Mouse (Mus musculus) neural tube, embryonic 11.5 days (tissue): Measurements from ENCODE around the gene Akap12. TPM values are rescaled to one million over a fixed set of nuclear protein-coding genes. Genes with fewer than 3 reads are reported as not detected.

ENCODE experiments used
- ATAC-seq: fragments of 200-750 bp; cut with Nextera tagmentation; 2 replicates; pipeline ENCODE4 v1.8.0; 2017; ENCODE audit warnings: moderate number of reproducible peaks, mild to moderate bottlenecking, moderate TSS enrichment, moderate library complexity; ENCODE audit not compliant: insufficient read depth, low FRiP score, low TSS enrichment
- DNase-seq: peaks from one replicate; pipeline ENCODE4 v3.0.0-alpha.2; 2015; ENCODE audit warnings: low spot score
- H3K27ac ChIP-seq: fragments of 300-500 bp; sonication (generic); 2 replicates; pipeline ENCODE4 v1.5.1; 2014; ENCODE audit warnings: low read depth, mild to moderate bottlenecking, low read length
- H3K27me3 ChIP-seq: fragments of 300-500 bp; sonication (generic); 2 replicates; pipeline ENCODE4 v1.6.1; 2014; ENCODE audit warnings: mild to moderate bottlenecking, low read length, mixed read lengths; ENCODE audit not compliant: control insufficient read depth, insufficient read depth
- H3K36me3 ChIP-seq: fragments of 300-500 bp; sonication (generic); 2 replicates; pipeline ENCODE4 v1.6.1; 2014; ENCODE audit warnings: mild to moderate bottlenecking, low read length, moderate library complexity, mixed read lengths; ENCODE audit not compliant: control insufficient read depth, insufficient read depth
- H3K4me1 ChIP-seq: fragments of 300-500 bp; sonication (generic); 2 replicates; pipeline ENCODE4 v1.6.1; 2014; ENCODE audit warnings: low read length, mixed read lengths; ENCODE audit not compliant: control insufficient read depth, insufficient read depth
- H3K4me2 ChIP-seq: fragments of 300-500 bp; sonication (generic); 2 replicates; pipeline ENCODE4 v1.6.1; 2014; ENCODE audit warnings: low read depth, mild to moderate bottlenecking, moderate library complexity
- H3K4me3 ChIP-seq: fragments of 300-500 bp; sonication (generic); 2 replicates; pipeline ENCODE4 v1.5.1; 2014; ENCODE audit warnings: low read depth, low read length
- H3K9ac ChIP-seq: fragments of 300-500 bp; sonication (generic); 2 replicates; pipeline ENCODE4 v1.6.1; 2014; ENCODE audit warnings: mild to moderate bottlenecking, low read length
- H3K9me3 ChIP-seq: fragments of 300-500 bp; sonication (generic); 2 replicates; pipeline ENCODE4 v1.6.1; 2016; ENCODE audit warnings: low read length; ENCODE audit not compliant: control insufficient read depth
- WGBS: fragments of 180-500 bp; shearing (Covaris S2); extraction: QIAGEN DNeasy Blood & Tissue Kit; methylation state at CpG from one replicate; pipeline ENCODE4 v1.1.7; 2014; 5-methylcytosine and 5-hydroxymethylcytosine counted together
- polyA plus RNA-seq: library from polyadenylated mRNA; unstranded; fragments of >200 nt; fragmentation: Nextera tagmentation; extraction: Ambion mirVana; gene quantifications from 2 replicates; pipeline ENCODE4 v1.2.1, GENCODE M21; 2014

Akap12 gene
- polyA plus RNA-seq, 1 experiment from 2014 or later: 74.4 TPM

GRCm38 (mm10) chr10:4376461-4376860 lies 110.3 kb downstream of the Akap12 start:
- whole genome bisulfite sequencing: 71% methylated on average over 7 of the region's 7 CpGs
- Histone ChIP-seq H3K9ac (no peak overlapping the region), H3K4me1 (no peaks in the 10 kb centered on the region), H3K9me3 (no peaks in the 10 kb centered on the region), H3K36me3 (peaks cover 4% of the 10 kb centered on the region), H3K4me2 (no peak overlapping the region), H3K27ac (no peak overlapping the region), H3K27me3 (no peaks in the 10 kb centered on the region), H3K4me3 (no peak overlapping the region)
- no peak for ATAC-seq
- DNase-seq: no peak

GRCm38 (mm10) chr10:4376931-4377330 lies 110.8 kb downstream of the Akap12 start:
- no peak for DNase-seq
- H3K9ac ChIP-seq: no peak overlapping the region
- WGBS: 87% methylated on average over 7 of the region's 7 CpGs
- no peaks in the 10 kb centered on the region for H3K27me3 ChIP-seq
- no peaks in the 10 kb centered on the region for H3K9me3 ChIP-seq
- H3K4me2 ChIP-seq: no peak overlapping the region
- H3K27ac ChIP-seq: no peak overlapping the region
- no peak overlapping the region for H3K4me3 ChIP-seq
- H3K4me1 ChIP-seq: no peaks in the 10 kb centered on the region
- peaks cover 3% of the 10 kb centered on the region; the same call in 1 of the 2 replicates for H3K36me3 ChIP-seq
- no peak for ATAC-seq

GRCm38 (mm10) chr10:4380748-4381147 lies 114.6 kb downstream of the Akap12 start:
- H3K27me3 ChIP-seq: no peaks in the 10 kb centered on the region
- WGBS: 88% methylated on average over 5 of the region's 5 CpGs
- H3K36me3 ChIP-seq: no peaks in the 10 kb centered on the region
- H3K4me1 ChIP-seq: no peaks in the 10 kb centered on the region
- DNase-seq (no peak), ATAC-seq (no peak)
- no peak overlapping the region for H3K4me2 ChIP-seq
- H3K9ac ChIP-seq: no peak overlapping the region
- H3K4me3 ChIP-seq: no peak overlapping the region
- no peaks in the 10 kb centered on the region for H3K9me3 ChIP-seq
- H3K27ac ChIP-seq: no peak overlapping the region

GRCm38 (mm10) chr10:4384244-4384643 lies 118.1 kb downstream of the Akap12 start:
- WGBS: 91% methylated on average over 7 of the region's 7 CpGs
- no peak overlapping the region for H3K27ac ChIP-seq

GRCm38 (mm10) chr10:4386609-4387591 lies 120.7 kb downstream of the Akap12 start:
- ATAC-seq: peak; percentile 90
- H3K9ac ChIP-seq: peak overlapping the region; percentile 98
- H3K4me3 ChIP-seq: peak overlapping the region; percentile 100
- peak; percentile 99 for DNase-seq
- H3K27me3 ChIP-seq: no peaks in the 10 kb centered on the region
- no peaks in the 10 kb centered on the region for H3K36me3 ChIP-seq
- H3K4me1 ChIP-seq: peaks cover 17% of the 10 kb centered on the region
- H3K4me2 ChIP-seq: peak overlapping the region; percentile 91
- H3K9me3 ChIP-seq: no peaks in the 10 kb centered on the region
- 0% methylated on average over 29 of the region's 133 CpGs for WGBS
- peak overlapping the region; percentile 99 for H3K27ac ChIP-seq

More at GRCm38 (mm10) chr10:4384244-4384643, 118.1 kb downstream of the Akap12 start:
- peaks cover 7% of the 10 kb centered on the region for H3K4me1 ChIP-seq
- H3K4me3 ChIP-seq: no peak overlapping the region
- DNase-seq (no peak), ATAC-seq (no peak)
- no peaks in the 10 kb centered on the region for H3K9me3 ChIP-seq
- no peaks in the 10 kb centered on the region for H3K27me3 ChIP-seq
- H3K36me3 ChIP-seq: no peaks in the 10 kb centered on the region
- no peak overlapping the region for H3K4me2 ChIP-seq
- no peak overlapping the region for H3K9ac ChIP-seq

- H3K4me1 ChIP-seq: peaks cover 17% of the 10 kb centered on the region
- no peaks in the 10 kb centered on the region for H3K27me3 ChIP-seq
- H3K4me3 ChIP-seq: peak within 1 kb of the TSS; percentile 100
- 0 out of 2 replicates have a peak, but pooled peaks cover under 1% of the 10 kb centered on the region for H3K36me3 ChIP-seq
- peak within 1 kb of the TSS; percentile 91 for H3K4me2 ChIP-seq
- H3K27ac ChIP-seq: peak within 1 kb of the TSS; percentile 99
- 0% methylated on average over 30 of the region's 87 CpGs for WGBS
- no peaks in the 10 kb centered on the region for H3K9me3 ChIP-seq
- DNase-seq (peak; percentile 81), ATAC-seq (peak; percentile 5; the same call in 1 of the 2 replicates)
- peak within 1 kb of the TSS; percentile 98 for H3K9ac ChIP-seq
These were observed 121.7 kb downstream of the Akap12 start, which contains the start of gene Zbtb2 for GRCm38 (mm10) chr10:4387701-4388383. TSS of gene Zbtb2 (minus strand) at chr10:4388108.

- Histone ChIP-seq H3K9ac (peak overlapping the region; percentile 98), H3K4me1 (peaks cover 17% of the 10 kb centered on the region), H3K4me3 (peak overlapping the region; percentile 100), H3K36me3 (0 out of 2 replicates have a peak, but pooled peaks cover 3% of the 10 kb centered on the region), H3K9me3 (no peaks in the 10 kb centered on the region), H3K4me2 (peak overlapping the region; percentile 91), H3K27me3 (no peaks in the 10 kb centered on the region), H3K27ac (peak overlapping the region; percentile 99)
- ATAC-seq: no peak
- DNase-seq: peak; percentile 34
- WGBS: 1% methylated on average over 19 of the region's 19 CpGs
These were observed 122.2 kb downstream of the Akap12 start for GRCm38 (mm10) chr10:4388384-4388745.

- Histone ChIP-seq H3K4me3 (peak overlapping the region; percentile 100), H3K9me3 (no peaks in the 10 kb centered on the region), H3K4me2 (peak overlapping the region; percentile 91), H3K27me3 (no peaks in the 10 kb centered on the region), H3K36me3 (peaks cover 3% of the 10 kb centered on the region; the same call in 1 of the 2 replicates), H3K27ac (no peak overlapping the region), H3K4me1 (peaks cover 17% of the 10 kb centered on the region), H3K9ac (peak overlapping the region; percentile 98)
- WGBS: 26% methylated on average over 10 of the region's 10 CpGs
- ATAC-seq: no peak
- DNase-seq: no peak
These were observed 122.9 kb downstream of the Akap12 start for GRCm38 (mm10) chr10:4389036-4389435.
